Mouse (Mus musculus) heart, embryonic 13.5 days (tissue): ENCODE data around the gene Ccr9. TPM values are rescaled to one million over a fixed set of nuclear protein-coding genes. Genes with fewer than 3 reads are reported as not detected.
"Not testable (repeated sequence)": the region's sequence is repeated elsewhere in the genome, so short reads cannot be mapped to it uniquely, and the experiment has no call there.

Experiments used
- ATAC-seq: fragments of 200-750 bp; cut with Nextera tagmentation; 2 replicates; pipeline ENCODE4 v1.8.0; 2017; ENCODE audit warnings: moderate TSS enrichment; ENCODE audit not compliant: insufficient number of reproducible peaks, low FRiP score, low TSS enrichment; ENCODE audit errors: extremely low read depth
- H3K27ac ChIP-seq: fragments of 300-500 bp; sonication (generic); replicated peaks from 2 replicates; pipeline ENCODE4 v1.5.1; 2015; ENCODE audit warnings: moderate library complexity, mild to moderate bottlenecking, inconsistent platforms
- H3K27me3 ChIP-seq: fragments of 300-500 bp; sonication (generic); replicated peaks from 2 replicates; pipeline ENCODE4 v1.6.1; 2015; ENCODE audit warnings: mild to moderate bottlenecking, inconsistent platforms
- H3K36me3 ChIP-seq: fragments of 300-500 bp; sonication (generic); 2 replicates; pipeline ENCODE4 v1.6.1; 2015; ENCODE audit warnings: mild to moderate bottlenecking, inconsistent platforms
- H3K4me1 ChIP-seq: fragments of 300-500 bp; sonication (generic); 2 replicates; pipeline ENCODE4 v1.6.1; 2015; ENCODE audit warnings: inconsistent platforms
- H3K4me2 ChIP-seq: fragments of 300-500 bp; sonication (generic); 2 replicates; pipeline ENCODE4 v1.6.1; 2015; ENCODE audit warnings: inconsistent platforms, mild to moderate bottlenecking, moderate library complexity
- H3K4me3 ChIP-seq: fragments of 300-500 bp; sonication (generic); 2 replicates; pipeline ENCODE4 v1.5.1; 2015; ENCODE audit warnings: moderate library complexity, mild to moderate bottlenecking, inconsistent platforms
- H3K9ac ChIP-seq: fragments of 300-500 bp; sonication (generic); 2 replicates; pipeline ENCODE4 v1.6.1; 2015; ENCODE audit warnings: inconsistent platforms, mild to moderate bottlenecking, moderate library complexity
- H3K9me3 ChIP-seq: fragments of 300-500 bp; sonication (generic); 2 replicates; pipeline ENCODE4 v1.6.1; 2016; ENCODE audit warnings: inconsistent platforms
- WGBS: fragments of 180-500 bp; shearing (Covaris S2); methylation state at CpG from one replicate; pipeline ENCODE4 v1.1.7; 2015; ENCODE audit warnings: mixed read lengths; 5-methylcytosine and 5-hydroxymethylcytosine counted together
- polyA plus RNA-seq: library from polyadenylated mRNA; unstranded; fragments of >200 nt; fragmentation: Nextera tagmentation; extraction: Ambion mirVana; gene quantifications from 2 replicates; pipeline ENCODE4 v1.2.1, GENCODE M21; 2015

The Ccr9 gene
- polyA plus RNA-seq, 1 experiment from 2014 or later = 0.15 TPM

GRCm38 (mm10) chr9:123658981-123659380, 19.3 kb upstream of the Ccr9 start:
- no peaks in the 10 kb centered on the region for H3K36me3 ChIP-seq
- no peak overlapping the region for H3K9ac ChIP-seq
- ATAC-seq = no peak
- no peaks in the 10 kb centered on the region for H3K9me3 ChIP-seq
- peaks cover 17% of the 10 kb centered on the region; the same call in 1 of the 2 replicates for H3K27me3 ChIP-seq
- no peak overlapping the region for H3K27ac ChIP-seq
- no peak overlapping the region for H3K4me3 ChIP-seq
- H3K4me2 ChIP-seq = no peak overlapping the region
- H3K4me1 ChIP-seq = no peaks in the 10 kb centered on the region

- H3K27ac ChIP-seq, H3K36me3 ChIP-seq, H3K9ac ChIP-seq, ATAC-seq, H3K9me3 ChIP-seq, H3K4me3 ChIP-seq, H3K4me1 ChIP-seq, H3K4me2 ChIP-seq: not testable (repeated sequence)
- H3K27me3 ChIP-seq = peaks cover 16% of the 10 kb centered on the region; the same call in 1 of the 2 replicates
- 76% methylated on average over 18 of the region's 18 CpGs for WGBS
These were observed 18.1 kb upstream of the Ccr9 start for GRCm38 (mm10) chr9:123659986-123660676.

GRCm38 (mm10) chr9:123665645-123666044, 12.6 kb upstream of the Ccr9 start:
- Histone ChIP-seq H3K4me3 (no peak overlapping the region), H3K4me2 (no peak overlapping the region), H3K9me3 (no peaks in the 10 kb centered on the region), H3K36me3 (no peaks in the 10 kb centered on the region), H3K27ac (no peak overlapping the region), H3K9ac (no peak overlapping the region), H3K4me1 (no peaks in the 10 kb centered on the region), H3K27me3 (no peaks in the 10 kb centered on the region; the same call in 1 of the 2 replicates)
- WGBS = 53% methylated on average over 5 of the region's 5 CpGs
- no peak for ATAC-seq

DNA sequence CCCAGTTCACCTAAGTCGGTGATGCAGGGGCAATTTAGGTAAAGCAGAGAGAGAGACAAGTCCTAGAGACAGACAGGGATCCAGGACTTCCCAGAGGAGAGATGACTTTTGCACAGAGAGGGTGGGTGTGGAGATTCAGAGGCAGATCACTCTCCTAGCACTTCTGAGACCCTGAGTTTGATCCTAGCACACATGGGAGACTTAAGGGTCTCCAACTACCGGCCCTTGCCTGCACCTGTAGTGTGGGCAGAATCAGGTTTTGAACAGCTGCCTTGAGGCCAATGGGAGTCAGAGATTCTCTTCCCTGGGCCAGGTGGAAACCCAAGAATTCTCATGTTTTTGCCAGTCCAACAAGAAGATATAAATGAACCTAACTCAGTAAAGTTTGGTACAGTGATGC, 959 bp downstream of the Ccr9 start:
- peaks cover 96% of the 10 kb centered on the region for H3K27me3 ChIP-seq
- no peaks in the 10 kb centered on the region for H3K9me3 ChIP-seq
- H3K4me1 ChIP-seq = peaks cover 8% of the 10 kb centered on the region
- H3K27ac ChIP-seq = no peak overlapping the region
- 25% methylated on average over 2 of the region's 2 CpGs for WGBS
- peak overlapping the region; percentile 53 for H3K4me3 ChIP-seq
- peak overlapping the region; percentile 79 for H3K4me2 ChIP-seq
- H3K36me3 ChIP-seq = no peaks in the 10 kb centered on the region
- no peak overlapping the region for H3K9ac ChIP-seq
- ATAC-seq = no peak

DNA sequence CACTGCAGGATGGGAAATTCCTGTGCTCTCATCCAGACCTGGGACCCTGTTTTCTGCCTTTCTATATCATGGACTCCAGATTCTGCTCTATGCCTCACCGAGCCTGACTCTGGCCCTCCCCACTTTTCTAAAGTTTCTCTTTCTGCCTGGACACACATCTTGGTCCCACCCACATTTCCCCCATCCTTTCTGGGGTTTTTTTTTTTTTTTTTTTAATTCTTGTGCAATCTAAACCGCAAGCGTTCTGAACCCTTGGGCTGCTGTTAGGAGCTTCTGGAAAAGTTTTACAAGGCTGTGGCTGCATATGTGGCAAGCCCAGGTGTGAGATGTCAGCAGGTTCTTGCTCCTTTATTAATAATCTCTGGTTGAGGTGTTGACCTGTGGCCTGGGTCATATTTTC, 5.5 kb downstream of the Ccr9 start:
- H3K36me3 ChIP-seq = no peaks in the 10 kb centered on the region
- H3K9me3 ChIP-seq = 0 out of 2 replicates have a peak, but pooled peaks cover 5% of the 10 kb centered on the region
- no peak overlapping the region for H3K9ac ChIP-seq
- no peak overlapping the region for H3K4me3 ChIP-seq
- H3K4me1 ChIP-seq = peaks cover 2% of the 10 kb centered on the region
- no peak overlapping the region for H3K4me2 ChIP-seq
- no peak overlapping the region for H3K27ac ChIP-seq
- H3K27me3 ChIP-seq = peaks cover 51% of the 10 kb centered on the region
- ATAC-seq = no peak
- 54% methylated on average over 3 of the region's 3 CpGs for WGBS

GRCm38 (mm10) chr9:123686206-123686605, 8.0 kb downstream of the Ccr9 start:
- H3K4me3 ChIP-seq = no peak overlapping the region
- no peaks in the 10 kb centered on the region for H3K4me1 ChIP-seq
- no peak overlapping the region for H3K27ac ChIP-seq
- H3K9me3 ChIP-seq = 0 out of 2 replicates have a peak, but pooled peaks cover 5% of the 10 kb centered on the region
- no peak for ATAC-seq
- H3K27me3 ChIP-seq = peaks cover 26% of the 10 kb centered on the region
- no peak overlapping the region for H3K9ac ChIP-seq
- 77% methylated on average over 5 of the region's 5 CpGs for WGBS
- H3K4me2 ChIP-seq = no peak overlapping the region
- H3K36me3 ChIP-seq = no peaks in the 10 kb centered on the region

- Histone ChIP-seq H3K9me3 (0 out of 2 replicates have a peak, but pooled peaks cover 5% of the 10 kb centered on the region), H3K4me3 (no peak overlapping the region), H3K9ac (no peak overlapping the region), H3K27ac (no peak overlapping the region), H3K36me3 (peaks cover 12% of the 10 kb centered on the region), H3K4me1 (no peaks in the 10 kb centered on the region), H3K27me3 (peaks cover 7% of the 10 kb centered on the region), H3K4me2 (no peak overlapping the region)
- 52% methylated on average over 1 of the region's 1 CpGs for WGBS
- no peak for ATAC-seq
These were observed 10.0 kb downstream of the Ccr9 start for GRCm38 (mm10) chr9:123688227-123688626.

DNA sequence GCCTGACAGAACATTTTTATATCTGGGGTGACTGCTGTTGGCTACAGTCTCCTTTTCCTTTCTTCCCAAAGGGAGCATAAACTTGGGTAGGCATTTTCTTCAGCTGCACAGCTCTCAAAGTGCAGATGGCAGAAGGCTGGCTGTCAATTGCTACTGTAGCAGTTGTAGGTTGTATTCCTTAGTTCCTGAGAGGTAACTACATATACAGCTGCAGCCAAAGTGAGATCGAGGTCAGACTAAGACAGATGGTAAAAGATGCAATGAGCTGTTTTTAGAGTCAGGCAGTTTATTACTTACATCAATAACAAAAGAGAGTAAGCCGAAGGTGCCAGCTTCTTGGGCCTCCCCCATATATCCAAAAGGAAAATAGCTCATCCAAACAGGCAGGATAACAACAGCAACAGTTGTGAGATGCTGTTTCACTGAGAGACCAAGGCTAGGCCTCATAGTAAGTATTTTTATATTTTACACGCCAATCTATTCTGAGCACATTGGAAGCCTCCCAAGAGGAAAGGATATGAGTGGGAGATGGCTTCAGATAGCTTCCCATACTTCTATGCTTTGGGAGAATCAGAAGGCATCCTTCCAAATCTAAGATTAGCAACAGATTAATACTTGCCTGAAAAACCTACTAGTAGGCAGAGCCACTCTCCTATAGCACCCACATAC, 17.5 kb downstream of the Ccr9 start:
- no peak for ATAC-seq
- Histone ChIP-seq H3K4me2 (no peak overlapping the region), H3K27me3 (no peaks in the 10 kb centered on the region), H3K9me3 (no peaks in the 10 kb centered on the region), H3K36me3 (peaks cover 49% of the 10 kb centered on the region), H3K9ac (no peak overlapping the region), H3K27ac (no peak overlapping the region), H3K4me3 (no peak overlapping the region), H3K4me1 (no peaks in the 10 kb centered on the region)
- WGBS = 72% methylated on average over 3 of the region's 3 CpGs

DNA sequence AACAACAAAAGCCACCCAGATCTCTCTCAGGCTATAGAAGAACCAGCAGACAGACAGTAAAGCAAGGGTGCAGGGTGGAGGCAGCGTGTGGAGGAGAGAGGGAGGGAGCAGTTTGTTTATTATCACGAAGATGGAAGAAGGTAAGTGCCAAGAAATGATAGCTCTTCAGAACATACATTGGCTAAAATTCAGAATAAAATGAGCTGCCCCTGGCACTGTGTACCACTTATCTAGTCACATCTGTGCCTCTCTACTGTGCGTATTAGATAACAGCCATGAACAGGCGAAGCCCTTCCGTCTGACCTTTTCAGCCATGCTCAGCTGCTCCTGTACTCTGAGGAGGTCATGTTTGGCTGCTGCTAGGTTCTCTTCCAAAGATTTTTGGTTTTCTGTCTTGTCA, 23.6 kb downstream of the Ccr9 start:
- 79% methylated on average over 5 of the region's 5 CpGs for WGBS
- ATAC-seq = no peak
- no peak overlapping the region for H3K9ac ChIP-seq
- H3K36me3 ChIP-seq = peaks cover 54% of the 10 kb centered on the region
- no peaks in the 10 kb centered on the region for H3K9me3 ChIP-seq
- H3K27me3 ChIP-seq = no peaks in the 10 kb centered on the region
- H3K27ac ChIP-seq = no peak overlapping the region
- H3K4me3 ChIP-seq = no peak overlapping the region
- H3K4me1 ChIP-seq = no peaks in the 10 kb centered on the region
- H3K4me2 ChIP-seq = no peak overlapping the region

DNA sequence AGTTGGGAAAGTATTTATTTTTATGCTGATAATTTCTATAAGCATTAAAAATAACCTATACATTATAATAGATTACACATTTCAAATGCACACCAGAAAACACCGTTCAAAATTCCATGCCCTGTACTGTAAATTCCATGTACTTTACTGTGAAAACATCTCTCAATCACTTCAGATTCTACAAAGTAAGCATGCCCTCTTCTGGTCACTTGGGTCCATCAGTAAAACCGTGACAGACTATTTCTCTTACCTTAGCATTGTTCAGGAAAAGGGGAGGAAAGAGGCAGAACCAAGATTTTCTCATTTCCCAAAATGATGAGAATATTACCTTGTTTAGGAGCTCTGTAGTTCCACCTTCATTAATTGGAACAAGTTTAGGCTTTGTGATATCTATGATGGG, 31.0 kb downstream of the Ccr9 start:
- peaks cover 57% of the 10 kb centered on the region for H3K36me3 ChIP-seq
- H3K4me1 ChIP-seq = no peaks in the 10 kb centered on the region
- no peak overlapping the region for H3K9ac ChIP-seq
- 42% methylated on average over 2 of the region's 2 CpGs for WGBS
- H3K4me3 ChIP-seq = no peak overlapping the region
- H3K4me2 ChIP-seq = no peak overlapping the region
- no peak overlapping the region for H3K27ac ChIP-seq
- ATAC-seq = no peak
- no peaks in the 10 kb centered on the region for H3K27me3 ChIP-seq
- H3K9me3 ChIP-seq = no peaks in the 10 kb centered on the region

GRCm38 (mm10) chr9:123713111-123713510, 34.9 kb downstream of the Ccr9 start:
- H3K4me3 ChIP-seq = no peak overlapping the region
- H3K4me1 ChIP-seq = peaks cover 7% of the 10 kb centered on the region
- 76% methylated on average over 2 of the region's 2 CpGs for WGBS
- no peaks in the 10 kb centered on the region for H3K27me3 ChIP-seq
- no peak overlapping the region for H3K27ac ChIP-seq
- H3K36me3 ChIP-seq = peaks cover 36% of the 10 kb centered on the region
- H3K4me2 ChIP-seq = no peak overlapping the region
- H3K9ac ChIP-seq = no peak overlapping the region
- no peak for ATAC-seq
- H3K9me3 ChIP-seq = no peaks in the 10 kb centered on the region

- no peak for ATAC-seq
- 67% methylated on average over 3 of the region's 3 CpGs for WGBS
- no peaks in the 10 kb centered on the region for H3K9me3 ChIP-seq
- H3K27ac ChIP-seq = no peak overlapping the region
- peaks cover 7% of the 10 kb centered on the region for H3K4me1 ChIP-seq
- peaks cover 9% of the 10 kb centered on the region for H3K36me3 ChIP-seq
- H3K4me3 ChIP-seq = peak overlapping the region; percentile 92
- H3K27me3 ChIP-seq = peaks cover 4% of the 10 kb centered on the region
- H3K4me2 ChIP-seq = peak overlapping the region; percentile 75
- peak overlapping the region; percentile 91; the same call in 1 of the 2 replicates for H3K9ac ChIP-seq
These were observed 38.1 kb downstream of the Ccr9 start for GRCm38 (mm10) chr9:123716301-123716700.
